Mouse (Mus musculus) limb, embryonic 14.5 days (tissue): ENCODE data around the gene Zfp459. TPM values are rescaled to one million over a fixed set of nuclear protein-coding genes. Genes with fewer than 3 reads are reported as not detected.
"Not testable (repeated sequence)": the region's sequence is repeated elsewhere in the genome, so short reads cannot be mapped to it uniquely, and the experiment has no call there.

ENCODE experiments used
- ATAC-seq: fragments of 200-750 bp; cut with Nextera tagmentation; 2 replicates; pipeline ENCODE4 v1.8.0; 2017; ENCODE audit warnings: low read depth, moderate number of reproducible peaks, moderate TSS enrichment; ENCODE audit not compliant: low FRiP score
- DNase-seq: peaks from one replicate; pipeline ENCODE4 v3.0.0-alpha.2; 2015; ENCODE audit warnings: low spot score
- H3K27ac ChIP-seq: fragments of 300-500 bp; sonication (generic); replicated peaks from 2 replicates; pipeline ENCODE4 v1.5.1; 2014; ENCODE audit warnings: low read depth, mild to moderate bottlenecking, low read length, moderate library complexity, mixed read lengths
- H3K27me3 ChIP-seq: fragments of 300-500 bp; sonication (generic); 2 replicates; pipeline ENCODE4 v1.6.1; 2014; ENCODE audit warnings: low read length, mixed read lengths; ENCODE audit not compliant: control insufficient read depth, insufficient read depth
- H3K36me3 ChIP-seq: fragments of 300-500 bp; sonication (generic); 2 replicates; pipeline ENCODE4 v1.6.1; 2014; ENCODE audit warnings: mild to moderate bottlenecking, low read length, moderate library complexity, mixed read lengths; ENCODE audit not compliant: control insufficient read depth, insufficient read depth
- H3K4me1 ChIP-seq: fragments of 300-500 bp; sonication (generic); 2 replicates; pipeline ENCODE4 v1.6.1; 2014; ENCODE audit warnings: antibody characterized with exemption, low read length, mixed read lengths; ENCODE audit not compliant: control insufficient read depth, insufficient read depth
- H3K4me2 ChIP-seq: fragments of 300-500 bp; sonication (generic); replicated peaks from 2 replicates; pipeline ENCODE4 v1.6.1; 2014; ENCODE audit warnings: low read depth, mild to moderate bottlenecking, low read length, moderate library complexity; ENCODE audit not compliant: severe bottlenecking
- H3K4me3 ChIP-seq: fragments of 300-500 bp; sonication (generic); replicated peaks from 2 replicates; pipeline ENCODE4 v1.5.1; 2014; ENCODE audit warnings: low read length
- H3K9ac ChIP-seq: fragments of 300-500 bp; sonication (generic); 2 replicates; pipeline ENCODE4 v1.6.1; 2014; ENCODE audit warnings: mild to moderate bottlenecking, low read depth, low read length, moderate library complexity; ENCODE audit not compliant: severe bottlenecking
- H3K9me3 ChIP-seq: fragments of 300-500 bp; sonication (generic); 2 replicates; pipeline ENCODE4 v1.6.1; 2016; ENCODE audit warnings: low read length; ENCODE audit not compliant: control insufficient read depth
- POLR2A ChIP-seq: fragments of 200-500 bp; IDR thresholded peaks from 2 replicates; pipeline ENCODE4 v1.8.0; 2012; ENCODE audit warnings: inconsistent platforms, mild to moderate bottlenecking, moderate library complexity, borderline replicate concordance; ENCODE audit not compliant: insufficient read depth, insufficient read length; ENCODE audit errors: extremely low read depth
- WGBS: fragments of 180-500 bp; shearing (Covaris S2); extraction: QIAGEN DNeasy Blood & Tissue Kit; methylation state at CpG from one replicate; pipeline ENCODE4 v1.1.7; 2014; 5-methylcytosine and 5-hydroxymethylcytosine counted together
- polyA plus RNA-seq, 2 experiments: library from polyadenylated mRNA; depleted of rRNA in 1 of 2; stranded (reverse) in 1 of 2; unstranded in 1 of 2; fragments of >200 nt; fragmentation: Nextera tagmentation in 1 of 2; extraction: Ambion mirVana in 1 of 2; gene quantifications; 2 replicates each; pipeline versions ENCODE4 v1.2.1 to v1.2.3; 2012 to 2014

Zfp459 gene
- polyA plus RNA-seq, 2 experiments, result 0.72 to 1.2 TPM

- WGBS, result 4% methylated on average over 14 of the region's 16 CpGs
- not testable (repeated sequence) for H3K4me1 ChIP-seq, H3K27me3 ChIP-seq, H3K27ac ChIP-seq, H3K36me3 ChIP-seq, H3K9me3 ChIP-seq
- peak within 1 kb of the TSS; percentile 54 for H3K4me3 ChIP-seq
- DNase-seq (peak; percentile 80), ATAC-seq (peak; percentile 95)
- 0 out of 2 replicates have a peak, but pooled peaks have one; percentile 31 for TF ChIP-seq POLR2A
- peak within 1 kb of the TSS; percentile 45 for H3K4me2 ChIP-seq
- peak within 1 kb of the TSS; percentile 62 for H3K9ac ChIP-seq
These were observed 21.9 kb downstream of the Zfp459 start, which contains the start of gene Zfp429 for GRCm38 (mm10) chr13:67399183-67399903. TSS of gene Zfp429 (minus strand) at chr13:67399819.

GRCm38 (mm10) chr13:67376255-67376654 is 45.0 kb downstream of the Zfp459 start:
- not testable (repeated sequence) for H3K4me2 ChIP-seq, H3K9ac ChIP-seq, DNase-seq, H3K4me1 ChIP-seq, ATAC-seq, H3K27ac ChIP-seq, H3K36me3 ChIP-seq, H3K9me3 ChIP-seq, H3K27me3 ChIP-seq, H3K4me3 ChIP-seq
- 82% methylated on average over 3 of the region's 3 CpGs for WGBS

GRCm38 (mm10) chr13:67375050-67375911 is 45.9 kb downstream of the Zfp459 start, which contains the start of the genes Gm28041 and Zfp456:
TSS of gene Gm28041 (minus strand) at chr13:67375733.
TSS of gene Zfp456 (minus strand) at chr13:67375810.
- Histone ChIP-seq H3K4me3 (peak within 1 kb of the TSS; percentile 41), H3K9ac (peak within 1 kb of the TSS; percentile 40), H3K4me2 (peak within 1 kb of the TSS; percentile 45)
- H3K4me1 ChIP-seq, H3K27ac ChIP-seq, H3K27me3 ChIP-seq, H3K36me3 ChIP-seq, H3K9me3 ChIP-seq: not testable (repeated sequence)
- WGBS, result 21% methylated on average over 13 of the region's 15 CpGs
- ATAC-seq, result peak; percentile 90
- DNase-seq, result peak; percentile 71

DNA sequence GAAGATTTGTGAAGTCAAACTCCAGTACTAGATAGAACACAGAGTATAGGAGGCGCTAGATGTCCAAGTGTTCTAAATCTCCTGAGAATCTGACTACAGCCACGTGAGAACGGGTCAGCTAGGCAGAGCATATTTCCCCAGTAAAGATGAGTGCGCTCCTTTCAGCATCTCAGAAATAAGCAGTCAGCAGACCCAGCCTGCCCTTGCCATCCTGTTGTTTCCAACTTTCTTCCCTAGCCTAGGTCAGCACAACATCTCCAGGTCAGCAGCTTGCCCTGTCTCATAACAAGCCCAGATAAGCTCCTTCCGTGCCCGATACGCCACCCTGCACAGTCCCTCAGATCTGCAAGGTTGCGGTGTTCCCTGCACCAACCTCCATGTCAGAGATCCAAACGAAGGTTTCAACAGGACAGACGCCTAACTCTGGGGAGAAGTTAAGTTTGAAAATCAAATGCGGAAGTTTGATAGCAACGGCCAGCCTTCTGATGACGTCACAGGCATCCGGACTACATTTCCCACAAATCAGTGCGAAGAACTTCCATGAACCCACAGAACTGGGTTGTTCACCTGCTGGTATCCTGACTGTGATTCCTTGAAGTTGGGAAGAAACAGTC is 61.0 kb downstream of the Zfp459 start, which contains the start of the genes Gm28044 and Zfp953:
Gm28044 (minus strand) TSS at position 406 of the 614 bp plus-strand sequence.
Zfp953 (minus strand) TSS at position 475 of the 614 bp plus-strand sequence.
- DNase-seq, result peak; percentile 93
- peak; percentile 95 for ATAC-seq
- H3K9ac ChIP-seq, result peak within 1 kb of the TSS; percentile 68
- peak within 1 kb of the TSS; percentile 11; the same call in 1 of the 2 replicates for H3K27ac ChIP-seq
- H3K9me3 ChIP-seq, result no peaks in the 10 kb centered on the region
- no peaks in the 10 kb centered on the region for H3K36me3 ChIP-seq
- TF ChIP-seq POLR2A, result no peak
- no peaks in the 10 kb centered on the region for H3K4me1 ChIP-seq
- H3K27me3 ChIP-seq, result no peaks in the 10 kb centered on the region
- H3K4me3 ChIP-seq, result peak within 1 kb of the TSS; percentile 59
- WGBS, result under 1% methylated on average over 15 of the region's 15 CpGs
- peak within 1 kb of the TSS; percentile 50 for H3K4me2 ChIP-seq

Other genes starting within 250 kb of the Zfp459 start
- gene Rsl1, start 248.2 kb downstream of the Zfp459 start, polyA plus RNA-seq (2012; rRNA removed), result 4.2 and 6.3 TPM in 2 replicates
- 5.6 and 6.4 TPM in 2 replicates for gene Rsl1, start 248.2 kb downstream of the Zfp459 start, polyA plus RNA-seq (2014; fragmentation: Nextera tagmentation; extraction: Ambion mirVana)
- gene Zfp455, start 226.9 kb downstream of the Zfp459 start, polyA plus RNA-seq (2012; rRNA removed), result 0.99 and 1.6 TPM in 2 replicates
- gene Zfp455, start 226.9 kb downstream of the Zfp459 start, polyA plus RNA-seq (2014; fragmentation: Nextera tagmentation; extraction: Ambion mirVana), result 1.7 TPM in 2 replicates
- gene Zfp458, start 143.0 kb downstream of the Zfp459 start, polyA plus RNA-seq (2012; rRNA removed), result 1.5 and 2.0 TPM in 2 replicates
- 1.6 and 2.5 TPM in 2 replicates for gene Zfp458, start 143.0 kb downstream of the Zfp459 start, polyA plus RNA-seq (2014; fragmentation: Nextera tagmentation; extraction: Ambion mirVana)
- gene Zfp457, start 114.9 kb downstream of the Zfp459 start, polyA plus RNA-seq (2012; rRNA removed), result 1.3 and 1.6 TPM in 2 replicates
- 0.54 and 0.85 TPM in 2 replicates for gene Zfp457, start 114.9 kb downstream of the Zfp459 start, polyA plus RNA-seq (2014; fragmentation: Nextera tagmentation; extraction: Ambion mirVana)
- gene Zfp595, start 88.8 kb downstream of the Zfp459 start, polyA plus RNA-seq (2012; rRNA removed), result 3.3 and 4.1 TPM in 2 replicates
- 3.1 and 3.8 TPM in 2 replicates for gene Zfp595, start 88.8 kb downstream of the Zfp459 start, polyA plus RNA-seq (2014; fragmentation: Nextera tagmentation; extraction: Ambion mirVana)
- gene Gm28044, start 60.9 kb downstream of the Zfp459 start, polyA plus RNA-seq (2012; rRNA removed), result not detected in 2 replicates
- not detected in 2 replicates for gene Gm28044, start 60.9 kb downstream of the Zfp459 start, polyA plus RNA-seq (2014; fragmentation: Nextera tagmentation; extraction: Ambion mirVana)
- 0.95 and 0.99 TPM in 2 replicates for gene Zfp953, start 60.8 kb downstream of the Zfp459 start, polyA plus RNA-seq (2012; rRNA removed)
- gene Zfp953, start 60.8 kb downstream of the Zfp459 start, polyA plus RNA-seq (2014; fragmentation: Nextera tagmentation; extraction: Ambion mirVana), result 1.4 and 1.5 TPM in 2 replicates
- 0.15 and 0.38 TPM in 2 replicates for gene Gm28041, start 45.7 kb downstream of the Zfp459 start, polyA plus RNA-seq (2012; rRNA removed)
- 0.68 and 0.87 TPM in 2 replicates for gene Gm28041, start 45.7 kb downstream of the Zfp459 start, polyA plus RNA-seq (2014; fragmentation: Nextera tagmentation; extraction: Ambion mirVana)
- 0.73 and 1.1 TPM in 2 replicates for gene Zfp456, start 45.6 kb downstream of the Zfp459 start, polyA plus RNA-seq (2012; rRNA removed)
- 1.7 and 2.7 TPM in 2 replicates for gene Zfp456, start 45.6 kb downstream of the Zfp459 start, polyA plus RNA-seq (2014; fragmentation: Nextera tagmentation; extraction: Ambion mirVana)
- 6.1 and 7.9 TPM in 2 replicates for gene Zfp429, start 21.6 kb downstream of the Zfp459 start, polyA plus RNA-seq (2012; rRNA removed)
- 4.8 and 7.0 TPM in 2 replicates for gene Zfp429, start 21.6 kb downstream of the Zfp459 start, polyA plus RNA-seq (2014; fragmentation: Nextera tagmentation; extraction: Ambion mirVana)
- 3.8 and 5.5 TPM in 2 replicates for gene Zfp874a, start 30.2 kb upstream of the Zfp459 start, polyA plus RNA-seq (2012; rRNA removed)
- 9.9 and 10.8 TPM in 2 replicates for gene Zfp874a, start 30.2 kb upstream of the Zfp459 start, polyA plus RNA-seq (2014; fragmentation: Nextera tagmentation; extraction: Ambion mirVana)
- 3.9 and 4.3 TPM in 2 replicates for gene Zfp874b, start 62.8 kb upstream of the Zfp459 start, polyA plus RNA-seq (2012; rRNA removed)
- gene Zfp874b, start 62.8 kb upstream of the Zfp459 start, polyA plus RNA-seq (2014; fragmentation: Nextera tagmentation; extraction: Ambion mirVana), result 2.6 and 3.3 TPM in 2 replicates
- gene Zfp58, start 79.1 kb upstream of the Zfp459 start, polyA plus RNA-seq (2012; rRNA removed), result 4.9 and 7.7 TPM in 2 replicates
- 15.1 and 15.3 TPM in 2 replicates for gene Zfp58, start 79.1 kb upstream of the Zfp459 start, polyA plus RNA-seq (2014; fragmentation: Nextera tagmentation; extraction: Ambion mirVana)
- gene Gm26965, start 104.7 kb upstream of the Zfp459 start, polyA plus RNA-seq (2012; rRNA removed), result not detected in 2 replicates
- gene Gm26965, start 104.7 kb upstream of the Zfp459 start, polyA plus RNA-seq (2014; fragmentation: Nextera tagmentation; extraction: Ambion mirVana), result not detected in 2 replicates
- 15.3 and 15.4 TPM in 2 replicates for gene Zfp87, start 104.8 kb upstream of the Zfp459 start, polyA plus RNA-seq (2012; rRNA removed)
- gene Zfp87, start 104.8 kb upstream of the Zfp459 start, polyA plus RNA-seq (2014; fragmentation: Nextera tagmentation; extraction: Ambion mirVana), result 26.7 and 27.0 TPM in 2 replicates
- 6.3 and 8.0 TPM in 2 replicates for gene Zfp748, start 132.4 kb upstream of the Zfp459 start, polyA plus RNA-seq (2012; rRNA removed)
- 12.9 and 16.1 TPM in 2 replicates for gene Zfp748, start 132.4 kb upstream of the Zfp459 start, polyA plus RNA-seq (2014; fragmentation: Nextera tagmentation; extraction: Ambion mirVana)
- gene Zfp729b, start 188.3 kb upstream of the Zfp459 start, polyA plus RNA-seq (2012; rRNA removed), result 2.1 and 3.0 TPM in 2 replicates
- gene Zfp729b, start 188.3 kb upstream of the Zfp459 start, polyA plus RNA-seq (2014; fragmentation: Nextera tagmentation; extraction: Ambion mirVana), result 5.2 and 6.1 TPM in 2 replicates
- not detected in 2 replicates for gene Gm49345, start 216.4 kb upstream of the Zfp459 start, polyA plus RNA-seq (2012; rRNA removed)
- gene Gm49345, start 216.4 kb upstream of the Zfp459 start, polyA plus RNA-seq (2014; fragmentation: Nextera tagmentation; extraction: Ambion mirVana), result not detected in 2 replicates
- 2.9 and 3.5 TPM in 2 replicates for gene Zfp729a, start 216.4 kb upstream of the Zfp459 start, polyA plus RNA-seq (2012; rRNA removed)
- 5.1 and 5.4 TPM in 2 replicates for gene Zfp729a, start 216.4 kb upstream of the Zfp459 start, polyA plus RNA-seq (2014; fragmentation: Nextera tagmentation; extraction: Ambion mirVana)